Mouse (Mus musculus): ENCODE results near the gene Mcm3. TPM values are rescaled to one million over a fixed set of nuclear protein-coding genes. Genes with fewer than 3 reads are reported as not detected.

The Mcm3 gene
- polyA plus RNA-seq, 1 experiment, result 8.9 TPM

- WGBS, result 42% methylated on average over 7 of the region's 7 CpGs
- Histone ChIP-seq H3K4me1 (ENCODE audit: control insufficient read depth, insufficient read depth, insufficient read length, low read length) (peaks cover 6% of the 10 kb centered on the region; the same call in 1 of the 2 replicates), H3K27me3 (ENCODE audit: control insufficient read depth, insufficient read depth, low read length) (no peaks in the 10 kb centered on the region), H3K36me3 (ENCODE audit: control insufficient read depth, insufficient read depth, low read length) (no peaks in the 10 kb centered on the region), H3K4me3 (ENCODE audit: low read depth, low read length) (no peak overlapping the region), H3K27ac (ENCODE audit: insufficient read depth, low read depth, low read length) (peak overlapping the region; percentile 5; the same call in 1 of the 2 replicates)
- TF ChIP-seq CTCF (IDR thresholded peaks at IDR 0.05; ENCODE audit: extremely low read depth, insufficient read length, insufficient replicate concordance, low read depth, low read length), result no peak
- no peak for TF ChIP-seq POLR2A (IDR thresholded peaks at IDR 0.05; ENCODE audit: low read depth, low read length)
Observed at GRCm38 (mm10) chr1:20856924-20857902, 37.1 kb upstream of the Mcm3 start.

GRCm38 (mm10) chr1:20839911-20840310 is 19.8 kb upstream of the Mcm3 start:
- no peaks in the 10 kb centered on the region for H3K36me3 ChIP-seq (ENCODE audit: control insufficient read depth, insufficient read depth, low read length)
- H3K27me3 ChIP-seq (ENCODE audit: control insufficient read depth, insufficient read depth, low read length), result no peaks in the 10 kb centered on the region
- TF ChIP-seq POLR2A (IDR thresholded peaks at IDR 0.05; ENCODE audit: low read depth, low read length) (no peak), CTCF (IDR thresholded peaks at IDR 0.05; ENCODE audit: extremely low read depth, insufficient read length, insufficient replicate concordance, low read depth, low read length) (no peak)
- WGBS, result 77% methylated on average over 3 of the region's 3 CpGs
- no peak overlapping the region for H3K4me3 ChIP-seq (ENCODE audit: low read depth, low read length)
- H3K4me1 ChIP-seq (ENCODE audit: control insufficient read depth, insufficient read depth, insufficient read length, low read length), result no peaks in the 10 kb centered on the region
- H3K27ac ChIP-seq (ENCODE audit: insufficient read depth, low read depth, low read length), result no peak overlapping the region

GRCm38 (mm10) chr1:20836551-20837125 is 16.5 kb upstream of the Mcm3 start:
- Histone ChIP-seq H3K4me3 (ENCODE audit: low read depth, low read length) (no peak overlapping the region), H3K27me3 (ENCODE audit: control insufficient read depth, insufficient read depth, low read length) (no peaks in the 10 kb centered on the region), H3K27ac (ENCODE audit: insufficient read depth, low read depth, low read length) (no peak overlapping the region), H3K36me3 (ENCODE audit: control insufficient read depth, insufficient read depth, low read length) (no peaks in the 10 kb centered on the region), H3K4me1 (ENCODE audit: control insufficient read depth, insufficient read depth, insufficient read length, low read length) (no peaks in the 10 kb centered on the region)
- WGBS, result 77% methylated on average over 3 of the region's 3 CpGs
- no peak for TF ChIP-seq CTCF (IDR thresholded peaks at IDR 0.05; ENCODE audit: extremely low read depth, insufficient read length, insufficient replicate concordance, low read depth, low read length)
- no peak for TF ChIP-seq POLR2A (IDR thresholded peaks at IDR 0.05; ENCODE audit: low read depth, low read length)

GRCm38 (mm10) chr1:20833141-20833511 is 13.0 kb upstream of the Mcm3 start:
- Histone ChIP-seq H3K36me3 (ENCODE audit: control insufficient read depth, insufficient read depth, low read length) (no peaks in the 10 kb centered on the region), H3K4me1 (ENCODE audit: control insufficient read depth, insufficient read depth, insufficient read length, low read length) (no peaks in the 10 kb centered on the region), H3K27me3 (ENCODE audit: control insufficient read depth, insufficient read depth, low read length) (no peaks in the 10 kb centered on the region), H3K27ac (ENCODE audit: insufficient read depth, low read depth, low read length) (no peak overlapping the region), H3K4me3 (ENCODE audit: low read depth, low read length) (no peak overlapping the region)
- TF ChIP-seq POLR2A (IDR thresholded peaks at IDR 0.05; ENCODE audit: low read depth, low read length), result no peak
- no peak for TF ChIP-seq CTCF (IDR thresholded peaks at IDR 0.05; ENCODE audit: extremely low read depth, insufficient read length, insufficient replicate concordance, low read depth, low read length)
- 82% methylated on average over 4 of the region's 4 CpGs for WGBS

GRCm38 (mm10) chr1:20832473-20833140 is 12.5 kb upstream of the Mcm3 start:
- Histone ChIP-seq H3K4me3 (ENCODE audit: low read depth, low read length) (no peak overlapping the region), H3K4me1 (ENCODE audit: control insufficient read depth, insufficient read depth, insufficient read length, low read length) (no peaks in the 10 kb centered on the region), H3K27ac (ENCODE audit: insufficient read depth, low read depth, low read length) (no peak overlapping the region), H3K36me3 (ENCODE audit: control insufficient read depth, insufficient read depth, low read length) (no peaks in the 10 kb centered on the region), H3K27me3 (ENCODE audit: control insufficient read depth, insufficient read depth, low read length) (no peaks in the 10 kb centered on the region)
- WGBS, result 76% methylated on average over 5 of the region's 5 CpGs
- no peak for TF ChIP-seq CTCF (IDR thresholded peaks at IDR 0.05; ENCODE audit: extremely low read depth, insufficient read length, insufficient replicate concordance, low read depth, low read length)
- TF ChIP-seq POLR2A (IDR thresholded peaks at IDR 0.05; ENCODE audit: low read depth, low read length), result no peak

GRCm38 (mm10) chr1:20830546-20830945 is 10.4 kb upstream of the Mcm3 start:
- Histone ChIP-seq H3K4me1 (ENCODE audit: control insufficient read depth, insufficient read depth, insufficient read length, low read length) (no peaks in the 10 kb centered on the region), H3K27ac (ENCODE audit: insufficient read depth, low read depth, low read length) (no peak overlapping the region), H3K36me3 (ENCODE audit: control insufficient read depth, insufficient read depth, low read length) (no peaks in the 10 kb centered on the region), H3K27me3 (ENCODE audit: control insufficient read depth, insufficient read depth, low read length) (no peaks in the 10 kb centered on the region), H3K4me3 (ENCODE audit: low read depth, low read length) (no peak overlapping the region)
- WGBS, result 67% methylated on average over 1 of the region's 1 CpGs
- no peak for TF ChIP-seq POLR2A (IDR thresholded peaks at IDR 0.05; ENCODE audit: low read depth, low read length)
- no peak for TF ChIP-seq CTCF (IDR thresholded peaks at IDR 0.05; ENCODE audit: extremely low read depth, insufficient read length, insufficient replicate concordance, low read depth, low read length)

- TF ChIP-seq CTCF (IDR thresholded peaks at IDR 0.05; ENCODE audit: extremely low read depth, insufficient read length, insufficient replicate concordance, low read depth, low read length), result no peak
- no peak for TF ChIP-seq POLR2A (IDR thresholded peaks at IDR 0.05; ENCODE audit: low read depth, low read length)
- Histone ChIP-seq H3K36me3 (ENCODE audit: control insufficient read depth, insufficient read depth, low read length) (no peaks in the 10 kb centered on the region), H3K4me3 (ENCODE audit: low read depth, low read length) (no peak overlapping the region), H3K27me3 (ENCODE audit: control insufficient read depth, insufficient read depth, low read length) (no peaks in the 10 kb centered on the region), H3K27ac (ENCODE audit: insufficient read depth, low read depth, low read length) (no peak overlapping the region), H3K4me1 (ENCODE audit: control insufficient read depth, insufficient read depth, insufficient read length, low read length) (no peaks in the 10 kb centered on the region)
- WGBS, result 86% methylated on average over 2 of the region's 2 CpGs
Observed at GRCm38 (mm10) chr1:20828061-20828460, 7.9 kb upstream of the Mcm3 start.
